Mouse (Mus musculus) kidney, postnatal 4 days (tissue): Measurements from ENCODE around the gene Ube2g2.

Experiments
- DNase-seq, 2 experiments: peaks; one replicate each; pipeline ENCODE4 v3.0.0; 2021; ENCODE audit warnings: mixed read lengths in 2 of 2

The Ube2g2 gene

DNA sequence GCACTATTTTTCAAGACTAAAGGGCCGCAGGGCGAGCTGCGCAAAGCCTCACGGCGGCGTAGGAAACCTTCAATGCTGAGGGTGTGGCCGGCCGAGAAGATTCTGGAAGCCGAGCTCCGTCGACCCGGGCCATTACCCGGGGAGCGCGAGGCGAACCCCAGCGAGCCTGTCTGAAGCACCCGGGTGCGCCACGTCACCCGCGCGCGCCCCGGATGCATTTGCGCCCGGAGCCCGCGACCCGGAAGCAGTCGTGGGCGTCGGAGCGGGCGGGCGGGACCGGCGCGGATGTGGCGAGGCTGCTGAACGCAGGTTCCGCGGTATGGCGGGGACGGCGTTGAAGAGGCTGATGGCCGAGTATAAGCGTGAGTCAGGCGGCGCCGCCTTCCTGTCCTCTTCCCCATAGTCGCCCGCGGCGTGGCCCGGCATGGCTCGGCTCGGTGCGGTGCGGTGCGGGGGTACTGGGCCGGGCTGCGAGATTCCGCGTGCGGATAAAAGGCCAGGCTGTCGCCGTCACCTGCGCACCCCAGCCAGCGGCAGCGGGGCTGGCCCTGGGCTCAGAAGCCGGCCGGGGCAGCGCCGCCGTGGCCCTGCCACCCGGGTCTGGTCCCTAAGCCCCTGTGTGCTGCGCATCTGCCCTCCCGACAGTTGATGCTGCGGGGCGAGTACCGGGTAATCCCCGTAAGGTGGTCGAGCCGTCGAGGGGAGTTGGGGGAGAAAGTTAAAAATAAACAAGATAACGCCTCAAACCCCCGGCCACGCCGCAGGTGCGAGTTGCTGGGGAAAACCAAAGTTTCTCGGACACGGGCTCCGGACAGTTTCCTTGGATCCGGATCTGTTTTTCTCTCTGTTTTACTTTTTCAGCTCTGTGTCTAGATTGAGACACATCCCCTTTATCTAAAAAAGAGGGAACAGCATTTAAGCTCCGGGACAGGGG is at the start of gene Ube2g2:
Ube2g2 (plus strand) TSS at position 221 of the 934 bp plus-strand sequence.
- DNase-seq = peak; percentile 95 to 97

GRCm38 (mm10) chr10:77573162-77573561 is 48.9 kb upstream of the Ube2g2 start:
- DNase-seq = no peak

DNA sequence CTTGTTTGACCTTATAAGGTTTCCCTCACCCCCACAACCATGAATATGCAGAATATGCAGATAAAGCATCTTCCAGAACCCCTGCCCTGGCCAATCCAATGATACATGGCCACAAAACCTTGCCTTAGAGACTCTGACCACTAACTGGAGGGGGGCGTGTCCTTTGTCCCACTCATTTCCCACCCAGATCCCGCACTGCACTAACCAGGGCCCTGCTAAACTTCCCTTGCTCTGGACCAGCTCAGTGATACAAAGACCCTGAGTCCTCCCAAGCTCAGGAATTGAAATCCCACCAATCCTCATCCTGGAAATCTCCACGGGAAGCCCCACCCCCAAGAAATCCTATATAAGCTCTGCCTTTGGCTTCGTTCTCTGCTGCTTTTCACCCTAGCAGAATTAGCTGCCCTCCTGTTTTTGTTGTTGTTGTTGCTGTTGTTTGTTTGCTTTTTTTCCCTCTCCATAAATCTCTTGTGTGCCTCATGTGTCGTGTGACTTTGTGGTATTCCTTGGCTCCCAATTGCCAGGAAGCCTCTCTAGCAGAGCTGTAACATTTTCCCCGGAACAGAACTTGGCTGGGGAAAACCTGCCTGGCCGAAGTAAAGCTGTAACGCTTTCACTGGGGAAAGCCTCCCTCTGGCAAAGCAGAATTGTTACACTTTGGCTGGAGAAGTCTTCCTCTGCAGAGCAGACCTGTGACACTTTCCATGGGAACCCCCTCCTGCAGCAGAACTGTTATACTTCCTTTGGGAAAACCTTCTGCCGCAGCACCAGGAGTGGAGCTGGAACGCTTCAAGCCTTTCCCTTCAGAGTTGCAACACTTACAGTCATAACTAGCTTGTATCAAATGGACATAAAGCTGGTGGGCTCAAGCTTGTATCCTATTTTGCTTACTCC is 41.8 kb upstream of the Ube2g2 start:
- no peak for DNase-seq

DNA sequence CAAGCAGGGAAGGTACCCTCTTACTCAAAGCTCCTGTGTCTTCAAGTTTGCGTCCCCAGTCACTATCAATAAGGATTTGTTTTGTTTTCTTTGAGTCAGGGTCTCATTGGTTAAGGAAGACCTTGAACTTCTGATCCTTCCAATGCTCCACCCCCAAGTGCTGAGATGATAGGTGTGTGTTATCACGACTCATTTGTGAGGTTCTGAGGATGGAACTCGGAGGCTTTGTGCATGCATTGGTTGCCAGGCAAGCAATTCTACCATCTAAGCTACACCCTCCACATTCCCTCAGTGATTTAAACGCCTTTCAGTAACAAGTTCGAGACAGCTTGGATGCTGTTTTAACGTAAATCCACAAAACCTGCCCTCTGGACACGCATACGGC is 41.1 kb upstream of the Ube2g2 start:
- no peak for DNase-seq

DNA sequence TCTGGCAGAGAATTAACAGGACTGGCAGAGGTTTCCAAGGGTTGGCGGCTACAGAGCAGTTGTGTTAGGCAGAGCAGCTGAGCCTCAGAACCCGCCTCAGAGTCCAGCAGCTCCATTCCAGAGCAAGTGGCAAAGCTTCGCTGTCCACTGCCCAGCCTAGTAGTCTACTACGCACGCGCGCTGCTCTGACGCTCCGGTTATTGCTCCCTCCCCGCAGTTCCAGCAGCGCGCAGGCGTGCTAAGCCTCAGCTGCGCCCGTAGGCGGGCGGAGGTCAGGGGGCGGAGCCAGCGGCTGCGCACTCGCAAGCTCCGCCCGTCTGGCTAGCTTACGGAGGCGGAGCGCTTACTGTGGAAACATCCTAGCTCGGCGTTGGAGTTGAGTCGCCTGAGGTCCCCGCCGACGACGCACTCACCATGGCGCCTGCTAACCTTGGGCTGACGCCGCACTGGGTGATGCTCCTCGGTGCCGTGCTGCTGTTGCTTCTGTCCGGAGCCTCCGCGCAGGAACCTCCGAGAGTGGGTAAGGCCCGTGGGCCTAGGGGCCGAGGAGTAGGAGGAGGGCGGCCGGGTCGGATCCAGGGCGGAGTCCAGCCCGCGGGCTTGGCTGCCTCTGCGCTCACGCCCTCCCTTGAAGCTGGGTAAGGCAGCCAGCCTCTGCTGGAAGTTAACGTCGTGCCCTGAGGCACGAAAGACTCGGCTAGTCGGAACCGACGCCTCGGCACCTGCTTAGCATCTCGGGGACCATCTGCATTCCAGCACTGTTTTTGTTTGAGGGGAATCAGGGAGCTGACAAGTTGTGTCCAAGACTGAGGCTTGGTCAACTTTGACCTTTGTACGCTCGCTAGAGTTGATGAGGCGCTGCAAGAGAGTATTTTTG is 40.4 kb upstream of the Ube2g2 start, which contains the start of gene Pttg1ip:
Pttg1ip (plus strand) TSS at position 313 of the 877 bp plus-strand sequence.
- peak; percentile 97 to 98 for DNase-seq

DNA sequence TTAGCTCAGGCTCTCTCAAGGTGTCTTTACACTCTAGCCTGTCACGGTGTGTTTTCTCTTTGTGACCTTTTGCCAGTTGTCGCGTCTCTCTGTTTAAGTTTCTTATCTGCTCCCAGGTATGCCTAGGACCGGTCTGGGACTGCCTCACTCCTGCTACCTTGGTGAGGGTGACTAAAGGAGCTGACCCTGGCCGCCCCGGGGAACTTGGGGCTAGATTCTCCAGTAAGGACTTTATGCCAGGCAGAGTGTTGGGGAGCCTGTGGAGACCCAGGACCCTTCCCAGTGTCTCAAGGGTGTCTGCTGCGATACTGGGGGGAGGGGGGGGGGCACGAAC is 39.8 kb upstream of the Ube2g2 start:
- no peak for DNase-seq

DNA sequence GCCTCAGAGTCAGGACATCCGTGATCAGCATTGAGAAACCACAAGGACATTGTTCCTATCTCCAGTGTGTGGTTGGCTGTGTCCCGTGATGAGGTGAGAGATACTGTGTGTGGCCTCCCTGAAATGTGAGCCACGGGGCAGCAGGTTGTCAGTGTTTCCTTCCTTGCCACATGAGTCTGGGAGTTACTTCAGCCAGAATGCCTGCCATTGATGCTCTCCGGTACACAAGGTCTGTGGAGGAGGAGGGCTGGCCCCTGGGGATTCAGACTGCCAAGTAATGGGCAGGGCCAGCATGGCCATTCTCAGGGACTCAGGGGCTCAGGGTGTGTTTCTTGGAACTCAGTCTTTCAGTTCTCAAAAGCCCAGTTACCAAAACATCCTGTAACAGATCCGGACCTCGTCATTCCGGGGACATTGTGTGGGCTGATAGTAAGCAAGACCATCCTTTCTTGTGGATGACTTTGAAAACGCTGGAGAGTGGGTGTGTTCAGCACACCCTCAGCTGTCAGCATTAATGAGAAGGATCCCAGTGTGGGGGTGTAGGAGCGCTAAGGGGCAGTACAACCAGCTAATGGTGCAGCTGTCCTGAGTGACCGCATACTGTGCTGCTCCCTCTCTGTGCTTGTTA is 38.2 kb upstream of the Ube2g2 start:
- peak in 1 of 2 experiments; percentile 39 for DNase-seq

DNA sequence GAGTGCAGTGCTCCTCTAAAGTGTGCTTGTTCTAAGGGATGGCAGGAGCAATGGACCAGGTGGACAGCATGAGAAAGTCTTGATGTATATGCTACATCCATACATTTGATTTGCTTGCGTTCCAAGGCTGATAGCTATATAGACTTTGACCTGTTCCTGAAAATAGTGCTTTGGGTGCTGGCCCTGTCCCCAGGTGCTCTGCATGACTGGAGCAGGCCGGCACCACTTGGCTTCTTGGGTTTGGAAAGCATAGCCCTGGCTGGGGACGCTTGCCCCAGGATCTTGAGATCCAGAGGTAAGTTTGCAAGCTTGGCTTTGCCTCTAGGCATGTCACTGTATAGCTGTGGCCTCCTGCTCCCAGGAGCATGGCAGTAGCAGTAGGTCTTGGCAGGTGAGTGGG is 35.4 kb upstream of the Ube2g2 start:
- no peak for DNase-seq

DNA sequence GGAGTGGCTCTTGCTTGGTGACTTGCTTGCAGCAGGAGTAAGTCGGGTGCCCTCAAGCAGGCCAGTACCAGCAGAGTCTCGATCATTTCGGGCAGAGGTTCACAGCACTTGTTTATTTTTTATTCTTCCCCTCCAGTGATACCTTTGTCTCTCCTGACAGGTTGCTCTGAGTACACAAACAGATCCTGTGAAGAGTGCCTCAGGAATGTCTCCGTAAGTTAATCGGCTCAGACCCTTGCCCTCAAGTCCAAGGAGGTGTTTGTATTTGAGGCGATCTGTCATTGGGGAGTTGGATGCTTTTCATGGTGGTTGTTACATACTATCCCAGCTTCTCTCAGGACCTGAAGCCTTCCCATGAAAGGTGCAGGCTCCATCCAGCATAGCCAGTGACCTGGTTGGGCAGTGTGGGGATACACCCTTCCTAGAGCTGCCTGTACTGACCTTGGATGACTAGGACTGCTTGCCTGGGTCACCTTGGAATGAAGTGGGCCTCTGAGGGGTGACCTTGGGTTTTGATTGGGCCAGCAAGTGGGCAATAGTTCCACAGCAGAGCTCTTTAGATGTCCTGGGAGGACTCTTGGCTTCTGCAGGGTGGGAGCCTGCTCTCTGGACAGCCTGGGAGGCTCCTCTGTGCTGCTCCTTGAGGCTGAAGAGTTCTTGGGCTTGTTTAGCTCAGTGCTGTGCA is 34.8 kb upstream of the Ube2g2 start:
- no peak for DNase-seq

DNA sequence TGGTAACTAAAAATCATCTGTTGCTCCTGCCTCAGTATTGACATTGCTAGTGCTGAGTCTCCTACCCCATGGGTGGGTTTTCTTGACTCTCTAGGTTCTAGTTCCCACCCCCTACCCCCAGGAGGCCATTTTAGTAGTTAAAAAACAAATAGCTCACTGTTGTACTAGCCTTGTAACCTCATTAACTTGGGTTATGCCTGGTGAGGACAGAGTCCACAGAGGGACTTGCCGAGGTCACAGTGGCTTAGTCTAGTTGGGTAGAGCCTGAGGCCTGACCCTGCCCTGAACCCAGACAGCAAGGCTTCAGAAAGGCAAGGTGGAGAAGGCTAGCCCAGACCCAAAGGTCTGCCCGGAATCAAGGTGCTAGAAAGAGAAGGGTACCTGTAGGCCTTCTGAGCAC is 34.0 kb upstream of the Ube2g2 start:
- DNase-seq = no peak

GRCm38 (mm10) chr10:77589117-77589516 is 33.0 kb upstream of the Ube2g2 start:
- DNase-seq = no peak

GRCm38 (mm10) chr10:77589749-77590148 is 32.3 kb upstream of the Ube2g2 start:
- no peak for DNase-seq

DNA sequence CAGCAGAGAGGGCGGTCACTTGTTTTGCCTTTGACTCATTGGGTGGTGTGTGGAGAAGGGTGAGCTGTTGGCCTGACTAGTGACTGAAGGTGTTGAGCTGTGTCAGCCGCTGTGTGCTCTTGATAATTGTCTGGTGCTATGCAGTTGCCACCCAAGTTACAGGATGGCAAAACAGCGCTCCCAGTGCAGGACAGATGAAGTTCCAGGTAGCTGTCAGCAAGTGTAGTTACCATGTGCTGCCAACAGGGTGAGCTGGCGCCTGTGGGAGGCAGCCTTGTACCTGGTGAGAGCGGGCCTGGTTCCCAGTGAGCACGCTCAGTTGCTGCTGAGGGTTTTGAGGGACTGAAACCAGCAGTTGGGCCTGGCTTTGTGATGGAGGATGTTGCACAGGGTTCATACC is 31.3 kb upstream of the Ube2g2 start:
- DNase-seq = peak; percentile 73 to 84

- no peak for DNase-seq
Measured at GRCm38 (mm10) chr10:77591546-77591945, 30.5 kb upstream of the Ube2g2 start.

DNA sequence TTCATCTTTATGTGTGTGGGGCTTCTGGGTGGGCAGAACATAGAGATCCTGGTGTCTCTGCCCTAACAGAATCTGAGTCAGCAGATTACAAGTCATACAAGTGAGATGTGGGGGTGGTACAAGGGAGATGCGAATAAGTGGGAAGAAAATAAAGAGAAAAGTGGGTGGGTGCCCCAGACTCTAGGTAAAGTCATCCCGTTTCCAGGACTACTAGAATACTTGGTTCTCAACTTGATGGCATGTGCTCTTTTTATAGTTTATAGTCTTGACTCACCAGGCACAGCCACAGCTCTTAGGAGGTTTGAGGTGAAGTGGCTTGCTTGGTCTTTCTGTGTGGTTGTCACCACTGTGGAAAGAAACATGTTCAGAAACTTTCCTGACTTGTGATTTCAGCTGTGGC is 26.0 kb upstream of the Ube2g2 start:
- no peak for DNase-seq

- DNase-seq = no peak
Measured at GRCm38 (mm10) chr10:77603021-77603420, 19.1 kb upstream of the Ube2g2 start.

- no peak for DNase-seq
Measured at GRCm38 (mm10) chr10:77604111-77604510, 18.0 kb upstream of the Ube2g2 start.

DNA sequence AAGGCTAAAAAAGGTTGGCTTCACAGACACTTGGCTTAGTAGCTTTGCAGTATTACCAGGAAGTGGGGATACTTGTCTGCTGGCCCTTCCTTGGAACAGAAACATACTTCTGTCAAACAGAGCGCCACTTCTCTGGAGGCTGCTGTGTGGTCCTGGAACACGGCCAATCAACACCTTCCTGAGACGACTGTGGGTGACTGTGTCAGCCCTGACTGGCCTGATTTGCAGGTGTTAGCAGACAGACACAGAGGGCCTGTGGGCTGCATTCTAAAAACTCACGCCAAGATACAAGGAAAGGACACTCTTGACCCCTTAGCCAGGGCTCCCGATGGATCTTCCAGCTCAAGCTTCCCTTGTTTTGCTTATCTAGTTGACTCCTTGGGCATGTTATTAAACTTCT is 17.1 kb upstream of the Ube2g2 start:
- DNase-seq = no peak

- peak; percentile 28 to 57 for DNase-seq
Measured at GRCm38 (mm10) chr10:77605368-77605767, 16.7 kb upstream of the Ube2g2 start.

- peak; percentile 99 for DNase-seq
Measured at GRCm38 (mm10) chr10:77605908-77606826, 15.9 kb upstream of the Ube2g2 start, which contains the start of the genes Sumo3 and Gm49325. Gene Sumo3, plus strand, starts transcription at chr10:77606097. Gene Gm49325, plus strand, starts transcription at chr10:77606197.
